Mouse (Mus musculus): ENCODE measurements around the gene Ssrp1. TPM values are rescaled to one million over a fixed set of nuclear protein-coding genes. Genes with fewer than 3 reads are reported as not detected.

Ssrp1 gene
- polyA plus RNA-seq, 1 experiment from 2014 or later: 130 TPM

DNA sequence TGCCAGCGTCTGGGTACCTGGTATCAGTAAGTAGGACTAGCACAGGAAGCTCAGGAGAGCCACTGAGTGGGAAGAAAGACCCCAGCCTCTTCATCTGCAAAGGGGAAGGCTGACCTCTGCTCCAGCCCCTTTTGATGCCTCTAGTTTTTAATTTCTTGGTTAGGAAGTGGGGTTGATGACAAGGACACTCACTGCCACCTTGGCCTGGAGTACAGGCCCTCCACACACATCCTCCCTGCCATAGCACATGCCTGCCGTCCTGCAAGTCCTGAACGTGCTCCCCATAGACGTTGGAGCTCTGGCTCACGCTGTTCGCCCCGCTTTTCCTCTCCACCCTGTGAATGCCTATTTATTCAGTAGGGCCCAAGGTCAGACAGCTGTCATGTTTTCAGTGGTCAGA is 30.4 kb upstream of the Ssrp1 start:
- peaks cover 14 to 18% of the 10 kb centered on the region in 2 experiments for H3K4me1 ChIP-seq (ENCODE audit: control insufficient read depth in 2 of 2, insufficient read depth in 2 of 2, low read length in 2 of 2)
- WGBS: 62% methylated on average over 7 of the region's 7 CpGs
- H3K36me3 ChIP-seq (ENCODE audit: control insufficient read depth, insufficient read depth, low read length): no peaks in the 10 kb centered on the region
- no peak overlapping the region for H3K27ac ChIP-seq (replicated peaks in 1 of 2; ENCODE audit: control insufficient read depth in 1 of 2, insufficient read depth in 1 of 2, low read depth in 2 of 2, low read length in 2 of 2)
- no peak overlapping the region for H3K4me2 ChIP-seq (ENCODE audit: low read length)
- no peak overlapping the region for H3K9ac ChIP-seq (ENCODE audit: low read length)
- H3K4me3 ChIP-seq (ENCODE audit: control insufficient read depth in 1 of 2, insufficient read depth in 1 of 2, low read depth in 1 of 2, low read length in 2 of 2): no peak overlapping the region
- H3K9me3 ChIP-seq (ENCODE audit: control insufficient read depth, low read length): no peaks in the 10 kb centered on the region
- ATAC-seq (ENCODE audit: insufficient number of reproducible peaks, insufficient read depth, low FRiP score, low read depth): no peak
- H3K27me3 ChIP-seq (ENCODE audit: control insufficient read depth, insufficient read depth, low read length): no peaks in the 10 kb centered on the region

DNA sequence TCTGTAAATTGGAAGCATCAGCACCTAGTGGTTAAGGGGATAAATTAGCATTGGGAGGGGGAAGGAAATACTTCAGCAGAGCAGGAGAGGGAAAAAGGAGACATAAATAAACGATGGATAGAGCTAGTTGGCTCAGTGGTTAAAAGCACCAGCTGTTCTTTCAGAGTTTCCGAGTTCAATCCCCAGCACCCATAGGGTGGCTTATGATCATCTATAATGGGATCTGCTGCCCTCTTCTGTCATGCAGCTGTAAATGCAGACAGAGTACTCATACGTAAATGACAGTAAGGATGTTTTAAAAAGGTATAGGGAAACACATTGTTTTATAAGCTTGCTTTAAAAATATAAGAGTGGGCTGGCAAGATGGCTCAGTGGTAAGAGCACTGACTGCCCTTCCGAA is 29.3 kb upstream of the Ssrp1 start:
- Histone ChIP-seq H3K4me2 (ENCODE audit: low read length) (no peak overlapping the region), H3K27ac (replicated peaks in 1 of 2; ENCODE audit: control insufficient read depth in 1 of 2, insufficient read depth in 1 of 2, low read depth in 2 of 2, low read length in 2 of 2) (no peak overlapping the region), H3K9me3 (ENCODE audit: control insufficient read depth, low read length) (no peaks in the 10 kb centered on the region), H3K4me1 (ENCODE audit: control insufficient read depth in 2 of 2, insufficient read depth in 2 of 2, low read length in 2 of 2) (peaks cover 24 to 25% of the 10 kb centered on the region in 2 experiments), H3K27me3 (ENCODE audit: control insufficient read depth, insufficient read depth, low read length) (no peaks in the 10 kb centered on the region), H3K36me3 (ENCODE audit: control insufficient read depth, insufficient read depth, low read length) (no peaks in the 10 kb centered on the region), H3K4me3 (ENCODE audit: control insufficient read depth in 1 of 2, insufficient read depth in 1 of 2, low read depth in 1 of 2, low read length in 2 of 2) (no peak overlapping the region), H3K9ac (ENCODE audit: low read length) (no peak overlapping the region)
- no peak for ATAC-seq (ENCODE audit: insufficient number of reproducible peaks, insufficient read depth, low FRiP score, low read depth)
- WGBS: 34% methylated on average over 4 of the region's 4 CpGs

DNA sequence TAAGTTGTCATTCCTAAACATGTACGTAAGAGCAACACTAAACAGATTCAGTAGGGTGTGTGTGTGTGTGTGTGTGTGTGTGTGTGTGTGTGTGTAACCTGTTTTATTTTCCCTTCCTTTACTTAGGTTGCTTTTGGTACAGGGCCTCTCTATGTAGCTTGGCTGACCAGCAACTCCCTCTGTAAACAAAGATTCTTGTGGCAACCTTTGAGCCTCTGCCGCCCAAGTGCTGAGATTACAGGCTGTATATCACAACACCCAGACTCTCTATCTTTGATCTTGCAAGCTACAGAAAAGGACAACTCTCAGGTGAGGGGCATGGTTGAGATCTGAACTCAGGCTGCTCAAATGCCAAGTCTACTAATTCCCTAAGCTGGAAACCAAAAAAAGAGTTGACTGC is 27.8 kb upstream of the Ssrp1 start:
- Histone ChIP-seq H3K27me3 (ENCODE audit: control insufficient read depth, insufficient read depth, low read length) (no peaks in the 10 kb centered on the region), H3K4me1 (ENCODE audit: control insufficient read depth in 2 of 2, insufficient read depth in 2 of 2, low read length in 2 of 2) (peaks cover 20 to 21% of the 10 kb centered on the region in 2 experiments), H3K9ac (ENCODE audit: low read length) (no peak overlapping the region), H3K36me3 (ENCODE audit: control insufficient read depth, insufficient read depth, low read length) (no peaks in the 10 kb centered on the region), H3K4me2 (ENCODE audit: low read length) (no peak overlapping the region), H3K9me3 (ENCODE audit: control insufficient read depth, low read length) (no peaks in the 10 kb centered on the region), H3K27ac (replicated peaks in 1 of 2; ENCODE audit: control insufficient read depth in 1 of 2, insufficient read depth in 1 of 2, low read depth in 2 of 2, low read length in 2 of 2) (no peak overlapping the region), H3K4me3 (ENCODE audit: control insufficient read depth in 1 of 2, insufficient read depth in 1 of 2, low read depth in 1 of 2, low read length in 2 of 2) (no peak overlapping the region)
- 61% methylated on average over 2 of the region's 2 CpGs for WGBS
- no peak for ATAC-seq (ENCODE audit: insufficient number of reproducible peaks, insufficient read depth, low FRiP score, low read depth)

DNA sequence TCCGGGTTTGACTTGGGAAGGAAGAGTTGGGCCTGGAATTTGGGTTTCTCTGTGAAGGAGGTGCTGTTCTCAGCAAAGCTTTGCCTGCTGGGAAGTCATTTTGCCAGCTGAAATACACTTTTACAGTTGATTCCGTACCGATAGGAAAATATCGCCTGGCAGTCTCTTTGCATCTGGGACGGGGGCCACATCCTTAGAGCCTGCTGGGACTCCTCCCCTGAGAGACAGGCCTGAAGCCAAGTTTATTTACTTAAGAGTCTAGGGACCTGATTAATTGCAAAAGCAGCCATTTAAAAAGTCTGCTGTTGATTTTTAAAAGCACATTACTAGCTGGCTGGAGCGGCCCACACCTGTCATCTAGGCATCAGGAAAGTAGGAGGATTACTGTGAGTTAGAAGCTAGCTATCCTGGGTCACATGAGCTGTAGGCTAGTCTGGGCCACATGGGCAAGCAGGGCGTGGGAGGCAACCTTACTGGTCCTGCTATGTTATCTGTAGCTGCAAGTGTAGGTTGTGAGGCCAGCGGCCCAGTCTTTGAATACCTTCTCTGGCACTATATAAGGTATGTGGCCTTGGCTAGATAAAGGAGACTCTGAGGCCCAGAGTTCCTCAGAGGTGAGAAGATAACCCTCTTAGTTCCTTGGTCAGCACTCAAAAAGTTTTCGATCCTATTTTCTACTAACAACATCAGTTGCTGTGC is 25.0 kb upstream of the Ssrp1 start:
- Histone ChIP-seq H3K9ac (ENCODE audit: low read length) (no peak overlapping the region), H3K4me2 (ENCODE audit: low read length) (no peak overlapping the region), H3K27me3 (ENCODE audit: control insufficient read depth, insufficient read depth, low read length) (no peaks in the 10 kb centered on the region), H3K27ac (replicated peaks in 1 of 2; ENCODE audit: control insufficient read depth in 1 of 2, insufficient read depth in 1 of 2, low read depth in 2 of 2, low read length in 2 of 2) (peak overlapping the region; percentile 3 to 51), H3K4me1 (ENCODE audit: control insufficient read depth in 2 of 2, insufficient read depth in 2 of 2, low read length in 2 of 2) (peaks cover 24 to 33% of the 10 kb centered on the region in 2 experiments), H3K4me3 (ENCODE audit: control insufficient read depth in 1 of 2, insufficient read depth in 1 of 2, low read depth in 1 of 2, low read length in 2 of 2) (no peak overlapping the region), H3K9me3 (ENCODE audit: control insufficient read depth, low read length) (no peaks in the 10 kb centered on the region), H3K36me3 (ENCODE audit: control insufficient read depth, insufficient read depth, low read length) (no peaks in the 10 kb centered on the region)
- WGBS: 34% methylated on average over 9 of the region's 9 CpGs
- no peak for ATAC-seq (ENCODE audit: insufficient number of reproducible peaks, insufficient read depth, low FRiP score, low read depth)

DNA sequence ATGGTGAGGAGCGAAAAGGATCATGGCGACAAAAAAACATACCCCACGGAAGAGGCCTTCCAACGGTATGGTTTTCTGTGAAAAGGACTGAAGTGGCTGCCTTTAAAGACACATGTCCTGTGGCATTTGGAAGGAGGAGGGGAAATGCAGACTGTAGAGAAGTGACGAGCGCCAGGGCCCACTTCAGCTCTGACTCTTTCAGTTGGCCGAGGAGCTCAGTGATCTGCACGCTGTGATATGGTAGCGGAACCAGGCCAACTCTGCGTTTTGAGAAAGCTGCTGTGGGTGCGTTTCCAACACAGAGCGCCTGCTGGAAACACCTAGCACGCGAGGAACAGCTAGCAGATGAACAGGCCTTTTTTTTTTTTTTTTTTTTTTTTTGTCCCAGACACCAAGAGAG is 24.4 kb upstream of the Ssrp1 start:
- Histone ChIP-seq H3K9me3 (ENCODE audit: control insufficient read depth, low read length) (no peaks in the 10 kb centered on the region), H3K4me1 (ENCODE audit: control insufficient read depth in 2 of 2, insufficient read depth in 2 of 2, low read length in 2 of 2) (peaks cover 24 to 33% of the 10 kb centered on the region in 2 experiments), H3K4me3 (ENCODE audit: control insufficient read depth in 1 of 2, insufficient read depth in 1 of 2, low read depth in 1 of 2, low read length in 2 of 2) (no peak overlapping the region), H3K27ac (replicated peaks in 1 of 2; ENCODE audit: control insufficient read depth in 1 of 2, insufficient read depth in 1 of 2, low read depth in 2 of 2, low read length in 2 of 2) (peak overlapping the region in 1 of 2 experiments; percentile 51; a peak in 2 of 4 replicates), H3K4me2 (ENCODE audit: low read length) (no peak overlapping the region), H3K9ac (ENCODE audit: low read length) (no peak overlapping the region), H3K27me3 (ENCODE audit: control insufficient read depth, insufficient read depth, low read length) (no peaks in the 10 kb centered on the region), H3K36me3 (ENCODE audit: control insufficient read depth, insufficient read depth, low read length) (no peaks in the 10 kb centered on the region)
- 46% methylated on average over 14 of the region's 14 CpGs for WGBS
- ATAC-seq (ENCODE audit: insufficient number of reproducible peaks, insufficient read depth, low FRiP score, low read depth): no peak

DNA sequence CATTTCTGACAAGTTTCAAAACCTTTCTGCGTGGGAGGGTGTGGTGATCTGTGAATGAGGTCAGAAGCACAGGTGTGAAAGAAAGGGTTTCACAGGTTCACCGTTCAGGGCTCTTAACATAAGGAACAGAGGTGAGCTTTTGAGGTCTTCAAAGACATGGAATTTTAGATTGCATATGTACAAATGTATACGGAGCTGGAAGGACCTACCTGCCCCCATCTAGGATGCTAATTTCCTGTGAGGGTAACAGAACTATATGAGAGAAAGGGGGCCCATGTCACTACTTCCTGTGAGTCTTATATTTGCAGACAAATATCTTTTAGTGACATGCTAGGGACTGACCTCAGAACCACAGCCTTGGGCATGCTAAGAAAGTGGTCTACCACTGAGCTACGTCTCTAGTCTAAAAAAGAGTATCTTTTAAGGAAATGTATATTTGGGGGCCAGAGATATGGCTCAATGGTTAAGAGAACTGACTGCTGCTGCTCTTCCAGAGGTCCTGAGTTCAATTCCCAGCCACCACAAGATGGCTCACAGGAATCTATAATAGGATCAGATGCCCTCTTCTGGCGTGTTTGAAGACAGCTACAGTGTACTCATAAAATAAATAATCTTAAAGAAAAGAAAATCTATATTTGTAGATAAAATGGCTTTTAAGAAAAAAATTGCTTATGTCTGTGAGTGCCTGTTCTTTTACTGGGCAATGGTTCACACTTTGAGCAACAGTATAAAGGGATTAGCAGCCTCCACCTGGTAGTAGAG is 23.0 kb upstream of the Ssrp1 start:
- Histone ChIP-seq H3K9me3 (ENCODE audit: control insufficient read depth, low read length) (no peaks in the 10 kb centered on the region), H3K9ac (ENCODE audit: low read length) (no peak overlapping the region), H3K4me1 (ENCODE audit: control insufficient read depth in 2 of 2, insufficient read depth in 2 of 2, low read length in 2 of 2) (peaks cover 24 to 33% of the 10 kb centered on the region in 2 experiments), H3K27me3 (ENCODE audit: control insufficient read depth, insufficient read depth, low read length) (no peaks in the 10 kb centered on the region), H3K4me2 (ENCODE audit: low read length) (no peak overlapping the region), H3K36me3 (ENCODE audit: control insufficient read depth, insufficient read depth, low read length) (no peaks in the 10 kb centered on the region), H3K4me3 (ENCODE audit: control insufficient read depth in 1 of 2, insufficient read depth in 1 of 2, low read depth in 1 of 2, low read length in 2 of 2) (no peak overlapping the region), H3K27ac (replicated peaks in 1 of 2; ENCODE audit: control insufficient read depth in 1 of 2, insufficient read depth in 1 of 2, low read depth in 2 of 2, low read length in 2 of 2) (no peak overlapping the region)
- ATAC-seq (ENCODE audit: insufficient number of reproducible peaks, insufficient read depth, low FRiP score, low read depth): no peak
- WGBS: 82% methylated on average over 5 of the region's 5 CpGs

DNA sequence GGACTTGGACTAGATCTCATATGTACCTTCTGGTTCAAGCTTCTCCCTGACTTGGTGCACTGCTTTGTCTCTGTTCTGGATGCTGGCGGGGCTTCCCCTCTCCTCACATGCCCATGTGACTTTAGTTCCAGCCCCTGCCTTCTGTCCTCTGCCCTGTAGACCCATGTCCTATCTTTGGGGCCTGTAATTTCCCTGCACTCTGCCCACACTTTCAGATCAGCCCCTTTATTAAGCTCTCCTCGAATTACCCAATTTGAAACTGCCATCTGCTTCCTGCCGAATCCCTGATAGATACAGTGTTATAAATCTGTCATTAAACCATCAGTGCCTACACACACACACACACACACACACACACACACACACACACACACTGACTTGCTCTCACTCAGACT is 22.4 kb upstream of the Ssrp1 start:
- 52% methylated on average over 3 of the region's 3 CpGs for WGBS
- no peak for ATAC-seq (ENCODE audit: insufficient number of reproducible peaks, insufficient read depth, low FRiP score, low read depth)
- H3K9ac ChIP-seq (ENCODE audit: low read length): no peak overlapping the region
- no peak overlapping the region for H3K4me3 ChIP-seq (ENCODE audit: control insufficient read depth in 1 of 2, insufficient read depth in 1 of 2, low read depth in 1 of 2, low read length in 2 of 2)
- H3K36me3 ChIP-seq (ENCODE audit: control insufficient read depth, insufficient read depth, low read length): no peaks in the 10 kb centered on the region
- H3K9me3 ChIP-seq (ENCODE audit: control insufficient read depth, low read length): no peaks in the 10 kb centered on the region
- peaks cover 24 to 33% of the 10 kb centered on the region in 2 experiments for H3K4me1 ChIP-seq (ENCODE audit: control insufficient read depth in 2 of 2, insufficient read depth in 2 of 2, low read length in 2 of 2)
- H3K27ac ChIP-seq (replicated peaks in 1 of 2; ENCODE audit: control insufficient read depth in 1 of 2, insufficient read depth in 1 of 2, low read depth in 2 of 2, low read length in 2 of 2): no peak overlapping the region
- H3K27me3 ChIP-seq (ENCODE audit: control insufficient read depth, insufficient read depth, low read length): no peaks in the 10 kb centered on the region
- no peak overlapping the region for H3K4me2 ChIP-seq (ENCODE audit: low read length)

Data from heart, embryonic 14.5 days (tissue).